Mouse (Mus musculus) midbrain, embryonic 10.5 days (tissue): ENCODE data around the gene Mup5. TPM values are rescaled to one million over a fixed set of nuclear protein-coding genes. Genes with fewer than 3 reads are reported as not detected.
"Not testable (repeated sequence)": the region's sequence is repeated elsewhere in the genome, so short reads cannot be mapped to it uniquely, and the experiment has no call there.

Experiments
- DNase-seq: peaks from one replicate; pipeline ENCODE4 v3.0.0-alpha.2; 2017; ENCODE audit warnings: low spot score
- H3K27ac ChIP-seq: fragments of 300-500 bp; sonication (generic); replicated peaks from 2 replicates; pipeline ENCODE4 v1.5.1; 2016; ENCODE audit warnings: mild to moderate bottlenecking
- H3K27me3 ChIP-seq: fragments of 300-500 bp; sonication (generic); 2 replicates; pipeline ENCODE4 v1.6.1; 2016; ENCODE audit warnings: low read depth, mild to moderate bottlenecking; ENCODE audit not compliant: poor library complexity, severe bottlenecking
- H3K36me3 ChIP-seq: fragments of 300-500 bp; sonication (generic); 2 replicates; pipeline ENCODE4 v1.6.1; 2016; ENCODE audit warnings: mild to moderate bottlenecking, moderate library complexity
- H3K4me1 ChIP-seq: fragments of 300-500 bp; sonication (generic); 2 replicates; pipeline ENCODE4 v1.6.1; 2016
- H3K4me3 ChIP-seq: fragments of 300-500 bp; sonication (generic); 2 replicates; pipeline ENCODE4 v1.5.1; 2016; ENCODE audit warnings: mild to moderate bottlenecking, moderate library complexity
- H3K9me3 ChIP-seq: fragments of 300-500 bp; sonication (generic); replicated peaks from 2 replicates; pipeline ENCODE4 v1.6.1; 2016; ENCODE audit warnings: mild to moderate bottlenecking
- WGBS: fragments of 180-500 bp; shearing (Covaris S2); methylation state at CpG from one replicate; pipeline ENCODE4 v1.1.7; 2016; 5-methylcytosine and 5-hydroxymethylcytosine counted together
- polyA plus RNA-seq: library from polyadenylated mRNA; unstranded; fragments of >200 nt; fragmentation: Nextera tagmentation; extraction: Ambion mirVana; gene quantifications from 2 replicates; pipeline ENCODE4 v1.2.1, GENCODE M21; 2016

The Mup5 gene
- polyA plus RNA-seq: not detected in 2 replicates

- H3K27me3 ChIP-seq: no peaks in the 10 kb centered on the region
- peaks cover 1% of the 10 kb centered on the region; the same call in 1 of the 2 replicates for H3K9me3 ChIP-seq
- 83% methylated on average over 4 of the region's 4 CpGs for WGBS
- H3K36me3 ChIP-seq: no peaks in the 10 kb centered on the region
- H3K4me1 ChIP-seq: no peaks in the 10 kb centered on the region
- no peak within 1 kb of the TSS for H3K4me3 ChIP-seq
- H3K27ac ChIP-seq: no peak within 1 kb of the TSS
- no peak for DNase-seq
Observed at GRCm38 (mm10) chr4:61834952-61835708, at the start of gene Mup5. TSS of gene Mup5 (minus strand) at chr4:61835233.

GRCm38 (mm10) chr4:61858160-61858559 is 23.1 kb upstream of the Mup5 start:
- 43% methylated on average over 4 of the region's 4 CpGs for WGBS
- no peak for DNase-seq
- H3K27me3 ChIP-seq: no peaks in the 10 kb centered on the region
- H3K27ac ChIP-seq: no peak overlapping the region
- no peaks in the 10 kb centered on the region for H3K36me3 ChIP-seq
- H3K9me3 ChIP-seq: peaks cover 12% of the 10 kb centered on the region; the same call in 1 of the 2 replicates
- H3K4me1 ChIP-seq: no peaks in the 10 kb centered on the region
- no peak overlapping the region for H3K4me3 ChIP-seq

DNA sequence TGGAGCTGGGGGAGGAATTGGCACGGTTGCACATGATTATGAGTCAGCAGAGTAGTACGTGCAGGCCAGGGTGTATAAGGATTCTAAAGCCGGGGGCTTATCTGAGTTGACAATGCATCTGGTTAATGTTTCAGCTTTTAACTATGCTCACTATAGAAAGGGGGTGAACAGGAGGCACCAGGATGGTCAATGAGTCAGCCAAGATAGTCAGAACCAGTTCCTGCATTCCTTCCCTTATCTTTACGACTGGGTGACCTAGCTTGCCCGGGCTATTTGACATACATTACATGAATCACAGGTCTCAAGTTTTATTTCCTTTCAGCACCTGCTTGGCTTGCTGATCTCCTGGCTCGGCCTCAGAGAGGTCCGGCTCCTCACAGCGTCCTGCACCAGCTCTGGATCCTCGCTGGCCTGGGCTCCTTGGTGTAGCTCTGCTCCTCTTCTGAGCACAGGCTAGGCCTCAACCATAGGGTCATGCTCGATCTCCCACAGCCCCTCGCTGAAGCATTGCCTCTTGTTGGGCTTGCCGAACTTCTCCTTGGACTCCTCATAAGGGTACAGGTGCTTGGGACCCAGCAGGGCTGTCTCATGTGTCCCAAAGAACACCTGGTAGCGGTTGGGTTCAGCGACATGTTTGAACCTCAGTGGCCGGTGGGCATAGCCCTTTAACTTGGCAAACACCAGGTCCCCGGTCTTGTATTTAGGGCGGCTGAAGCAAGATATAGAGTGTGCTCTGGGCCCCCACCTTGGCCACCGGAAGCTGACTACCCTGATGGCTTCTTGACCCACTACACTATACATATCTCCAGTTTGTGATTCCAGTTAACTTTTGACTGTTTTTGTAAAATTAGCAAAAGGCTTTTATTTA is 21.0 kb upstream of the Mup5 start:
- Histone ChIP-seq H3K9me3 (peaks cover 15% of the 10 kb centered on the region; the same call in 1 of the 2 replicates), H3K27me3 (no peaks in the 10 kb centered on the region), H3K27ac (no peak overlapping the region), H3K4me1 (no peaks in the 10 kb centered on the region), H3K4me3 (no peak overlapping the region), H3K36me3 (no peaks in the 10 kb centered on the region)
- 93% methylated on average over 18 of the region's 18 CpGs for WGBS
- no peak for DNase-seq

DNA sequence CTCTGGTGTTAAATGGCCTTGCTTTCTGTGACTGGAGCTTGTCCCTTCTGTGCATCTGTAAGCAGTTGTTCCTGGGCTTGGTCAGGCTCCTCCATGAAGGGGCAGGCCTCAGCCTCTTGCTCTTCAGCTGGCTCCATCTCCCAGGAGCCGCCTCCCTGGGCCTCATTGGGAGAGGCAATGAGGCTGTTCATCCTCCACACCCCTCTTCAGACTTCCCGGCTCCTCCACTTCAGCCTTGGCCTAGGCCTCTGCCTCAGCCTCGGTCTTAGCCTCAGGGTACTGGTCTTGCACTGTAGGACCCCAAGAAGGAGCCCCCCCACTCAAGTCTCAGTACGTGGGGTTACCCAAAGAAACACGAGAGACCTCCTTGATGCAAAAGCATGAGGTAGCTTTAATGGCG is 20.3 kb upstream of the Mup5 start:
- Histone ChIP-seq H3K4me1 (no peaks in the 10 kb centered on the region), H3K27me3 (no peaks in the 10 kb centered on the region), H3K27ac (no peak overlapping the region), H3K36me3 (no peaks in the 10 kb centered on the region), H3K4me3 (no peak overlapping the region), H3K9me3 (peaks cover 15% of the 10 kb centered on the region; the same call in 1 of the 2 replicates)
- WGBS: 88% methylated on average over 6 of the region's 6 CpGs
- DNase-seq: no peak

DNA sequence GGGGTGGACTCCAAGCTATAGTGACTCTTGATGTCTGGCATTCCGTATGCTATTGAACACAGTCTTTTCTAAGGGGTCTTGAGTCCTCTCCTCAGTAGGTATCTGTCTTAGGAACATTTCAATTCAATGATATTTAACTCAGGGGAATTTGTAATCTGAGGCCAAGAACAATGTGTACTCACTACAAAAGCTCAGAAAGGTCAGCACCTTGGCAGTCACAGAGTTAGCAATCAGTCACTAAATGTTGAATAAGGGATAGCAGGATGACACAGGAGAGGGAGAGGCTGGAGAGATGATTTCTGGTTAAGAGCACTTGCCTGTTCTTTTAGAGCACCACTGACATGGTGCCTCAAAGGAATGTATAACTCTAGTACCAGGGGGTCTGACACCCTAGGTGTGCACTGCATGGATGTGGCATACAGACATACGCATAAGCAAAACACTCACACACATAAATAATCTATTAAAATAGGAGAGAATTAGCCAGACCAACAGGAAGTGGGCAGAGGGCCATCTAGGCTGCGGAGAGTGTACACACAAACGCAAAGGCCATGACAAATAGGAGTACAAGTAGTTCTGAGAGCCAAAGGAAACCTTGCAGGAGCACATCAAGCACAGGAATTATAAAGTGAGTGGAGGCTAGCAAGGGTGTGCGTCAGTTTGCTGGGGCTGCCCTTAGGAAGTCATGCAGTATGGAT is 9.9 kb upstream of the Mup5 start:
- no peaks in the 10 kb centered on the region for H3K4me1 ChIP-seq
- no peak overlapping the region for H3K27ac ChIP-seq
- H3K9me3 ChIP-seq: peaks cover 5% of the 10 kb centered on the region; the same call in 1 of the 2 replicates
- no peak for DNase-seq
- no peaks in the 10 kb centered on the region for H3K36me3 ChIP-seq
- WGBS: 90% methylated on average over 5 of the region's 5 CpGs
- H3K4me3 ChIP-seq: no peak overlapping the region
- H3K27me3 ChIP-seq: no peaks in the 10 kb centered on the region

DNA sequence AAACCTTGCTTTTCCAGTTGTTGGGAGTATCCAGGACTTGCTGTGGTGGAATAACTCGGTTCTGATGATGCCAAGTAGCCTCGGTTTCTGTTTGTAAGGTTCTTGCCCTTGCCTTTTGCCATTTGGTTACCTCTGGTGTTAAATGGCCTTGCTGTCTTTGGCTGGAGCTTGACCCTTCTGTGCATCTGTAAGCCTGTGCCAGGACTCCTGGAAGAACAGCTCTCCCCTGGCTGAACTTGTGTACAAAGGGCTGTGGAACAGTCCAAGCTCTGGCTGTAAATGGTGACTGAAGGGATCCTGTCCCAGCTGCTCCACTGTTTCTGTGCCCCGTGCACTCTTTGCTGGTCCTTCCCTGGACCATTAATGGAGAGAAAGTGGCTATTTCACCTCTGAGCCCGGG is 5.8 kb downstream of the Mup5 start:
- Histone ChIP-seq H3K4me1 (no peaks in the 10 kb centered on the region), H3K27me3 (no peaks in the 10 kb centered on the region), H3K27ac (no peak overlapping the region), H3K36me3 (no peaks in the 10 kb centered on the region), H3K4me3 (no peak overlapping the region), H3K9me3 (peaks cover 24% of the 10 kb centered on the region)
- WGBS: 80% methylated on average over 4 of the region's 4 CpGs
- no peak for DNase-seq

GRCm38 (mm10) chr4:61823185-61823584 is 11.8 kb downstream of the Mup5 start:
- no peaks in the 10 kb centered on the region for H3K4me1 ChIP-seq
- peaks cover 32% of the 10 kb centered on the region for H3K9me3 ChIP-seq
- H3K36me3 ChIP-seq: no peaks in the 10 kb centered on the region
- 90% methylated on average over 15 of the region's 15 CpGs for WGBS
- no peak overlapping the region for H3K4me3 ChIP-seq
- H3K27me3 ChIP-seq: no peaks in the 10 kb centered on the region
- H3K27ac ChIP-seq: no peak overlapping the region
- DNase-seq: no peak

GRCm38 (mm10) chr4:61822541-61822940 is 12.5 kb downstream of the Mup5 start:
- not testable (repeated sequence) for H3K27me3 ChIP-seq, H3K4me1 ChIP-seq, H3K4me3 ChIP-seq, H3K36me3 ChIP-seq, DNase-seq, H3K27ac ChIP-seq
- WGBS: 94% methylated on average over 9 of the region's 9 CpGs
- peaks cover 32% of the 10 kb centered on the region for H3K9me3 ChIP-seq

DNA sequence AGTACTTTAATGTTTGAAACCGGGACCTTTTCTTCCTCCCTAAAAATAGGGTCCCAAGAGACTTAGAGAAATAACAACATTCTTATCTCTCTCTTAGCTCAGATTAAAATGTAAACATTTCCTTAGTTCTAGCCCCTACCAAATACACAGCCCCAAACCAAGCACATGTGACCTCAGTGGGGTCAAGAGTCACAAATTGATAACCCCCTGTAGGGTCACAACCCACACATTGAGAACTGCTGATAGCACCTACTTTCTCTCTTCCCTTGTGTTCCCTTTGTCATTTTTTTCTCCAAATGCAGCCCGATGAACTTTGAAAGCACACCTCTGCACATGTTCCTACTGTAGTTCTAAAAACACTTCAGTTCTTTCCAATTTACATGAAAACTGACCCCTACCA is 19.4 kb downstream of the Mup5 start:
- Histone ChIP-seq H3K4me3 (no peak overlapping the region), H3K36me3 (no peaks in the 10 kb centered on the region), H3K4me1 (no peaks in the 10 kb centered on the region), H3K27ac (no peak overlapping the region), H3K9me3 (0 out of 2 replicates have a peak, but pooled peaks cover 5% of the 10 kb centered on the region), H3K27me3 (no peaks in the 10 kb centered on the region)
- 80% methylated on average over 2 of the region's 2 CpGs for WGBS
- DNase-seq: no peak

GRCm38 (mm10) chr4:61813435-61813834 is 21.6 kb downstream of the Mup5 start:
- Histone ChIP-seq H3K4me3 (no peak overlapping the region), H3K36me3 (no peaks in the 10 kb centered on the region), H3K27me3 (no peaks in the 10 kb centered on the region), H3K27ac (no peak overlapping the region), H3K4me1 (no peaks in the 10 kb centered on the region), H3K9me3 (peaks cover 8% of the 10 kb centered on the region; the same call in 1 of the 2 replicates)
- no peak for DNase-seq

DNA sequence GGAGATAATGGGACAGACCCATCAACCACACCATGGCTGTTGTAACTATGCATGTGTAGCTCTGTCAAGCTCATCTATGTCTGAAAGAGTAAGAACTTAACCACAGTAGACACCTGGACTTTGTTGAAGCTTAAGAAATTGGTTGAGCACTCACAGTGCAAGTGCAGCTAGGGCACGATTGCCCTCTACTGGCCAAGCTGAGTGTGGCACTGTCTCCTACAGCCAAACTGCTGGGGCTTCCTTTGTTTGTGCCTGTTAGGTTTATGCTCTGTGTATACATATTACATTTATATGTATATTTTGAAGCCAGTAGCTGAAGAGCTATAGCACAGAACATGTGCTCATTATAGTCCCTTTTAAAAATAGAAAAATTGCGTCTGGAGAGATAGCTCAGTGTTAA is 23.8 kb downstream of the Mup5 start:
- not testable (repeated sequence) for H3K27ac ChIP-seq, H3K4me1 ChIP-seq, H3K27me3 ChIP-seq, H3K36me3 ChIP-seq, H3K4me3 ChIP-seq
- 15% methylated on average over 2 of the region's 2 CpGs for WGBS
- DNase-seq: peak; percentile 29
- peaks cover 11% of the 10 kb centered on the region; the same call in 1 of the 2 replicates for H3K9me3 ChIP-seq

- DNase-seq, H3K27me3 ChIP-seq: not testable (repeated sequence)
- 89% methylated on average over 3 of the region's 3 CpGs for WGBS
Observed at GRCm38 (mm10) chr4:61808926-61809325, 26.1 kb downstream of the Mup5 start.

More at GRCm38 (mm10) chr4:61808926-61809325, 26.1 kb downstream of the Mup5 start:
- not testable (repeated sequence) for H3K4me1 ChIP-seq, H3K4me3 ChIP-seq, H3K27ac ChIP-seq, H3K36me3 ChIP-seq
- peaks cover 11% of the 10 kb centered on the region; the same call in 1 of the 2 replicates for H3K9me3 ChIP-seq
